Mouse (Mus musculus) heart, embryonic 15.5 days (tissue): ENCODE measurements around the gene Kdm2a. TPM values are rescaled to one million over a fixed set of nuclear protein-coding genes. Genes with fewer than 3 reads are reported as not detected.
A peak's percentile ranks its signal among the peaks of the same experiment; 100 is the strongest.
"Not testable (repeated sequence)": the region's sequence is repeated elsewhere in the genome, so short reads cannot be mapped to it uniquely, and the experiment has no call there.

Experiments used
- ATAC-seq: fragments of 200-750 bp; cut with Nextera tagmentation; replicated peaks from 2 replicates; pipeline ENCODE4 v1.8.0; 2017; ENCODE audit warnings: low read depth, moderate TSS enrichment; ENCODE audit not compliant: insufficient number of reproducible peaks, insufficient read depth, low FRiP score
- H3K27ac ChIP-seq: fragments of 300-500 bp; sonication (generic); 2 replicates; pipeline ENCODE4 v1.5.1; 2015; ENCODE audit warnings: mild to moderate bottlenecking, inconsistent platforms
- H3K27me3 ChIP-seq: fragments of 300-500 bp; sonication (generic); 2 replicates; pipeline ENCODE4 v1.6.1; 2015; ENCODE audit warnings: inconsistent platforms
- H3K36me3 ChIP-seq: fragments of 300-500 bp; sonication (generic); 2 replicates; pipeline ENCODE4 v1.6.1; 2015; ENCODE audit warnings: mild to moderate bottlenecking, inconsistent platforms
- H3K4me1 ChIP-seq: fragments of 300-500 bp; sonication (generic); replicated peaks from 2 replicates; pipeline ENCODE4 v1.6.1; 2015; ENCODE audit warnings: inconsistent platforms
- H3K4me2 ChIP-seq: fragments of 300-500 bp; sonication (generic); 2 replicates; pipeline ENCODE4 v1.6.1; 2015; ENCODE audit warnings: inconsistent platforms, mild to moderate bottlenecking, moderate library complexity
- H3K4me3 ChIP-seq: fragments of 300-500 bp; sonication (generic); 2 replicates; pipeline ENCODE4 v1.5.1; 2015; ENCODE audit warnings: mild to moderate bottlenecking, inconsistent platforms
- H3K9ac ChIP-seq: fragments of 300-500 bp; sonication (generic); 2 replicates; pipeline ENCODE4 v1.6.1; 2015; ENCODE audit warnings: mild to moderate bottlenecking, inconsistent platforms
- H3K9me3 ChIP-seq: fragments of 300-500 bp; sonication (generic); replicated peaks from 2 replicates; pipeline ENCODE4 v1.6.1; 2016; ENCODE audit warnings: inconsistent platforms
- WGBS: fragments of 180-500 bp; shearing (Covaris S2); methylation state at CpG from one replicate; pipeline ENCODE4 v1.1.7; 2015; ENCODE audit warnings: mixed read lengths; 5-methylcytosine and 5-hydroxymethylcytosine counted together
- polyA plus RNA-seq: library from polyadenylated mRNA; unstranded; fragments of >200 nt; fragmentation: Nextera tagmentation; extraction: Ambion mirVana; gene quantifications from 2 replicates; pipeline ENCODE4 v1.2.1, GENCODE M21; 2015

The Kdm2a gene
- polyA plus RNA-seq, 1 experiment from 2014 or later: 29.5 TPM

GRCm38 (mm10) chr19:4382303-4382702 lies 15.8 kb downstream of the Kdm2a start:
- Histone ChIP-seq H3K4me1 (peaks cover 11% of the 10 kb centered on the region), H3K36me3 (peaks cover 33% of the 10 kb centered on the region)
- 79% methylated on average over 1 of the region's 1 CpGs for WGBS
- ATAC-seq, H3K4me3 ChIP-seq, H3K4me2 ChIP-seq, H3K27ac ChIP-seq, H3K27me3 ChIP-seq, H3K9me3 ChIP-seq, H3K9ac ChIP-seq: not testable (repeated sequence)

GRCm38 (mm10) chr19:4370656-4371055 lies 27.4 kb downstream of the Kdm2a start:
- 80% methylated on average over 2 of the region's 2 CpGs for WGBS
- no peak overlapping the region for H3K9ac ChIP-seq

GRCm38 (mm10) chr19:4370254-4370653 lies 27.8 kb downstream of the Kdm2a start:
- no peak overlapping the region for H3K4me3 ChIP-seq
- H3K4me1 ChIP-seq: peaks cover 2% of the 10 kb centered on the region; the same call in 1 of the 2 replicates
- WGBS: 73% methylated on average over 1 of the region's 1 CpGs

More at GRCm38 (mm10) chr19:4370656-4371055, 27.4 kb downstream of the Kdm2a start:
- Histone ChIP-seq H3K4me3 (no peak overlapping the region), H3K4me2 (no peak overlapping the region), H3K9me3 (no peaks in the 10 kb centered on the region), H3K4me1 (peaks cover 3% of the 10 kb centered on the region; the same call in 1 of the 2 replicates), H3K36me3 (0 out of 2 replicates have a peak, but pooled peaks cover 6% of the 10 kb centered on the region), H3K27ac (no peak overlapping the region), H3K27me3 (no peaks in the 10 kb centered on the region)
- no peak for ATAC-seq

GRCm38 (mm10) chr19:4349455-4349854 lies 48.6 kb downstream of the Kdm2a start:
- 87% methylated on average over 2 of the region's 2 CpGs for WGBS
- Histone ChIP-seq H3K4me2 (no peak overlapping the region), H3K36me3 (peaks cover 60% of the 10 kb centered on the region), H3K4me3 (no peak overlapping the region), H3K27me3 (no peaks in the 10 kb centered on the region), H3K4me1 (no peaks in the 10 kb centered on the region), H3K9me3 (no peaks in the 10 kb centered on the region), H3K27ac (no peak overlapping the region), H3K9ac (no peak overlapping the region)
- ATAC-seq: no peak

More at GRCm38 (mm10) chr19:4370254-4370653, 27.8 kb downstream of the Kdm2a start:
- Histone ChIP-seq H3K9ac (no peak overlapping the region), H3K36me3 (0 out of 2 replicates have a peak, but pooled peaks cover 6% of the 10 kb centered on the region), H3K27me3 (no peaks in the 10 kb centered on the region), H3K9me3 (no peaks in the 10 kb centered on the region), H3K4me2 (no peak overlapping the region), H3K27ac (no peak overlapping the region)
- no peak for ATAC-seq

GRCm38 (mm10) chr19:4346479-4346878 lies 51.6 kb downstream of the Kdm2a start:
- no peak overlapping the region for H3K9ac ChIP-seq
- H3K27me3 ChIP-seq: no peaks in the 10 kb centered on the region
- WGBS: 89% methylated on average over 1 of the region's 1 CpGs
- H3K9me3 ChIP-seq: no peaks in the 10 kb centered on the region
- H3K4me2 ChIP-seq: no peak overlapping the region
- peaks cover 69% of the 10 kb centered on the region for H3K36me3 ChIP-seq
- H3K4me1 ChIP-seq: no peaks in the 10 kb centered on the region
- H3K27ac ChIP-seq: no peak overlapping the region
- no peak overlapping the region for H3K4me3 ChIP-seq
- no peak for ATAC-seq

- no peak overlapping the region for H3K4me3 ChIP-seq
- H3K9me3 ChIP-seq: no peaks in the 10 kb centered on the region
- no peak for ATAC-seq
- H3K4me2 ChIP-seq: no peak overlapping the region
- H3K9ac ChIP-seq: no peak overlapping the region
- H3K27me3 ChIP-seq: no peaks in the 10 kb centered on the region
- H3K36me3 ChIP-seq: peaks cover 38% of the 10 kb centered on the region
- 26% methylated on average over 2 of the region's 2 CpGs for WGBS
- peaks cover 12% of the 10 kb centered on the region for H3K4me1 ChIP-seq
- H3K27ac ChIP-seq: no peak overlapping the region
Observed at GRCm38 (mm10) chr19:4338162-4338561, 59.9 kb downstream of the Kdm2a start.

GRCm38 (mm10) chr19:4333791-4334190 lies 64.3 kb downstream of the Kdm2a start:
- 0% methylated on average over 16 of the region's 16 CpGs for WGBS
- H3K4me3 ChIP-seq: peak overlapping the region; percentile 70
- H3K27ac ChIP-seq: peak overlapping the region; percentile 95
- H3K9me3 ChIP-seq: no peaks in the 10 kb centered on the region
- peaks cover 19% of the 10 kb centered on the region for H3K36me3 ChIP-seq
- H3K9ac ChIP-seq: peak overlapping the region; percentile 78
- no peaks in the 10 kb centered on the region for H3K27me3 ChIP-seq
- H3K4me1 ChIP-seq: peaks cover 26% of the 10 kb centered on the region
- H3K4me2 ChIP-seq: peak overlapping the region; percentile 70
- peak; percentile 98 for ATAC-seq

GRCm38 (mm10) chr19:4333100-4333775 lies 64.8 kb downstream of the Kdm2a start:
- peak overlapping the region; percentile 78 for H3K9ac ChIP-seq
- no peaks in the 10 kb centered on the region for H3K9me3 ChIP-seq
- peak overlapping the region; percentile 70 for H3K4me2 ChIP-seq
- H3K27ac ChIP-seq: peak overlapping the region; percentile 95
- H3K4me1 ChIP-seq: peaks cover 26% of the 10 kb centered on the region
- H3K36me3 ChIP-seq: peaks cover 25% of the 10 kb centered on the region
- no peaks in the 10 kb centered on the region for H3K27me3 ChIP-seq
- under 1% methylated on average over 13 of the region's 13 CpGs for WGBS
- peak; percentile 9; the same call in 1 of the 2 replicates for ATAC-seq
- H3K4me3 ChIP-seq: peak overlapping the region; percentile 70

GRCm38 (mm10) chr19:4332653-4333052 lies 65.4 kb downstream of the Kdm2a start:
- peak overlapping the region; percentile 95 for H3K27ac ChIP-seq
- H3K9ac ChIP-seq: peak overlapping the region; percentile 78
- peak overlapping the region; percentile 70 for H3K4me2 ChIP-seq
- no peak for ATAC-seq
- peaks cover 24% of the 10 kb centered on the region for H3K4me1 ChIP-seq
- H3K36me3 ChIP-seq: peaks cover 31% of the 10 kb centered on the region
- H3K27me3 ChIP-seq: no peaks in the 10 kb centered on the region
- H3K4me3 ChIP-seq: peak overlapping the region; percentile 70
- under 1% methylated on average over 4 of the region's 4 CpGs for WGBS
- H3K9me3 ChIP-seq: no peaks in the 10 kb centered on the region

- ATAC-seq: no peak
- peaks cover 44% of the 10 kb centered on the region for H3K36me3 ChIP-seq
- no peak overlapping the region for H3K4me3 ChIP-seq
- H3K4me2 ChIP-seq: no peak overlapping the region
- H3K27me3 ChIP-seq: no peaks in the 10 kb centered on the region
- no peak overlapping the region for H3K27ac ChIP-seq
- 68% methylated on average over 3 of the region's 3 CpGs for WGBS
- peaks cover 24% of the 10 kb centered on the region for H3K4me1 ChIP-seq
- no peaks in the 10 kb centered on the region for H3K9me3 ChIP-seq
- H3K9ac ChIP-seq: no peak overlapping the region
Observed at GRCm38 (mm10) chr19:4331273-4331672, 66.8 kb downstream of the Kdm2a start.

- WGBS: 83% methylated on average over 2 of the region's 2 CpGs
- ATAC-seq: no peak
Observed at GRCm38 (mm10) chr19:4330603-4331002, 67.5 kb downstream of the Kdm2a start.

More at GRCm38 (mm10) chr19:4330603-4331002, 67.5 kb downstream of the Kdm2a start:
- H3K4me3 ChIP-seq: no peak overlapping the region
- H3K4me2 ChIP-seq: no peak overlapping the region
- H3K36me3 ChIP-seq: peaks cover 51% of the 10 kb centered on the region
- H3K9me3 ChIP-seq: no peaks in the 10 kb centered on the region
- H3K4me1 ChIP-seq: peaks cover 24% of the 10 kb centered on the region
- H3K27me3 ChIP-seq: no peaks in the 10 kb centered on the region
- H3K9ac ChIP-seq: no peak overlapping the region
- H3K27ac ChIP-seq: no peak overlapping the region
